Mouse (Mus musculus): ENCODE measurements around the gene Prss36. TPM values are rescaled to one million over a fixed set of nuclear protein-coding genes. Genes with fewer than 3 reads are reported as not detected.

Gene Prss36
- total and polyA plus RNA-seq, 3 experiments: 1.7 to 5.1 TPM; not detected in 1

- peaks cover 14 to 32% of the 10 kb centered on the region in 2 experiments; a peak in 3 of 4 replicates for H3K36me3 ChIP-seq (ENCODE audit: control insufficient read depth in 1 of 2, insufficient read depth in 2 of 2, low read length in 2 of 2)
- no peaks in the 10 kb centered on the region for H3K9me3 ChIP-seq (replicated peaks; ENCODE audit: insufficient read depth, low read length)
- H3K79me2 ChIP-seq (ENCODE audit: control insufficient read depth, insufficient read depth, low read length, poor library complexity): peaks cover 19% of the 10 kb centered on the region
- no peak for TF ChIP-seq CHD2 (IDR thresholded peaks at IDR 0.05; ENCODE audit: low read length)
- peaks cover 16 to 31% of the 10 kb centered on the region in 2 experiments for H3K4me1 ChIP-seq (ENCODE audit: control insufficient read depth in 1 of 2, insufficient read depth in 2 of 2, low read length in 2 of 2)
- no peak for DNase-seq (ENCODE audit: low read depth, low spot score)
- H3K27ac ChIP-seq (ENCODE audit: control insufficient read depth, low read depth, low read length): no peak overlapping the region
- no peak overlapping the region for H3K4me3 ChIP-seq (ENCODE audit: control insufficient read depth in 1 of 2, insufficient read depth in 1 of 2, low read depth in 2 of 2, low read length in 2 of 2)
- H3K9ac ChIP-seq (ENCODE audit: control insufficient read depth, low read depth, low read length, poor library complexity, severe bottlenecking): no peak overlapping the region
- no peaks in the 10 kb centered on the region for H3K27me3 ChIP-seq (ENCODE audit: control insufficient read depth in 1 of 2, insufficient read depth in 2 of 2, low read length in 2 of 2)
These were observed 59.3 kb downstream of the Prss36 start for GRCm38 (mm10) chr7:127887191-127887590.

- H3K4me1 ChIP-seq (ENCODE audit: control insufficient read depth in 1 of 2, insufficient read depth in 2 of 2, low read length in 2 of 2): peaks cover 16 to 31% of the 10 kb centered on the region in 2 experiments
- H3K27me3 ChIP-seq (ENCODE audit: control insufficient read depth in 1 of 2, insufficient read depth in 2 of 2, low read length in 2 of 2): no peaks in the 10 kb centered on the region
- H3K27ac ChIP-seq (ENCODE audit: control insufficient read depth, low read depth, low read length): no peak overlapping the region
- DNase-seq (ENCODE audit: low read depth, low spot score): no peak
- peaks cover 14 to 32% of the 10 kb centered on the region in 2 experiments; a peak in 3 of 4 replicates for H3K36me3 ChIP-seq (ENCODE audit: control insufficient read depth in 1 of 2, insufficient read depth in 2 of 2, low read length in 2 of 2)
- no peak overlapping the region for H3K9ac ChIP-seq (ENCODE audit: control insufficient read depth, low read depth, low read length, poor library complexity, severe bottlenecking)
- no peak overlapping the region for H3K4me3 ChIP-seq (ENCODE audit: control insufficient read depth in 1 of 2, insufficient read depth in 1 of 2, low read depth in 2 of 2, low read length in 2 of 2)
- H3K9me3 ChIP-seq (replicated peaks; ENCODE audit: insufficient read depth, low read length): no peaks in the 10 kb centered on the region
- H3K79me2 ChIP-seq (ENCODE audit: control insufficient read depth, insufficient read depth, low read length, poor library complexity): peaks cover 22% of the 10 kb centered on the region
- TF ChIP-seq GABPA (IDR thresholded peaks at IDR 0.05; ENCODE audit: low read depth, low read length) (no peak), KAT2A (conservative IDR thresholded peaks at IDR 0.05; ENCODE audit: low read depth, low read length) (no peak), POLR2AphosphoS5 (IDR thresholded peaks at IDR 0.05; ENCODE audit: borderline replicate concordance, low read depth, low read length) (no peak), TCF12 (IDR thresholded peaks at IDR 0.05; ENCODE audit: low read depth, low read length) (no peak), CHD2 (IDR thresholded peaks at IDR 0.05; ENCODE audit: low read length) (no peak), ZKSCAN1 (IDR thresholded peaks at IDR 0.05; ENCODE audit: low read depth, low read length) (no peak), ETS1 (IDR thresholded peaks at IDR 0.05; ENCODE audit: low read depth, low read length) (no peak), CTCF (IDR thresholded peaks at IDR 0.05 in 2 of 3, conservative IDR thresholded peaks at IDR 0.05 in 1 of 3; ENCODE audit: control insufficient read depth in 1 of 3, insufficient read depth in 1 of 3, low read depth in 2 of 3, low read length in 3 of 3, poor library complexity in 1 of 3, severe bottlenecking in 1 of 3) (no peak)
These were observed 60.0 kb downstream of the Prss36 start for GRCm38 (mm10) chr7:127886551-127886950.

GRCm38 (mm10) chr7:127885951-127886350 lies 60.6 kb downstream of the Prss36 start:
- no peak overlapping the region for H3K4me3 ChIP-seq (ENCODE audit: control insufficient read depth in 1 of 2, insufficient read depth in 1 of 2, low read depth in 2 of 2, low read length in 2 of 2)
- H3K27me3 ChIP-seq (ENCODE audit: control insufficient read depth in 1 of 2, insufficient read depth in 2 of 2, low read length in 2 of 2): no peaks in the 10 kb centered on the region
- H3K36me3 ChIP-seq (ENCODE audit: control insufficient read depth in 1 of 2, insufficient read depth in 2 of 2, low read length in 2 of 2): peaks cover 14 to 32% of the 10 kb centered on the region in 2 experiments; a peak in 3 of 4 replicates
- H3K9ac ChIP-seq (ENCODE audit: control insufficient read depth, low read depth, low read length, poor library complexity, severe bottlenecking): no peak overlapping the region
- peaks cover 16 to 31% of the 10 kb centered on the region in 2 experiments for H3K4me1 ChIP-seq (ENCODE audit: control insufficient read depth in 1 of 2, insufficient read depth in 2 of 2, low read length in 2 of 2)
- peaks cover 28% of the 10 kb centered on the region for H3K79me2 ChIP-seq (ENCODE audit: control insufficient read depth, insufficient read depth, low read length, poor library complexity)
- no peak overlapping the region for H3K27ac ChIP-seq (ENCODE audit: control insufficient read depth, low read depth, low read length)
- DNase-seq (ENCODE audit: low read depth, low spot score): no peak
- TF ChIP-seq EP300 (IDR thresholded peaks at IDR 0.05; ENCODE audit: low read depth in 1 of 2, low read length in 2 of 2) (no peak), MXI1 (IDR thresholded peaks at IDR 0.05; ENCODE audit: low read depth, low read length) (no peak), JUND (IDR thresholded peaks at IDR 0.05; ENCODE audit: low read depth, low read length) (no peak), USF1 (IDR thresholded peaks at IDR 0.05; ENCODE audit: low read depth, low read length) (no peak), UBTF (IDR thresholded peaks at IDR 0.05; ENCODE audit: borderline replicate concordance, insufficient read depth, low read depth, low read length) (no peak), HCFC1 (IDR thresholded peaks at IDR 0.05; ENCODE audit: low read depth, low read length) (no peak), NRF1 (IDR thresholded peaks at IDR 0.05; ENCODE audit: insufficient read depth, low read depth, low read length, poor library complexity, severe bottlenecking) (no peak), RAD21 (IDR thresholded peaks at IDR 0.05; ENCODE audit: low read depth, low read length) (no peak), SIN3A (IDR thresholded peaks at IDR 0.05; ENCODE audit: low read length) (no peak), TCF12 (IDR thresholded peaks at IDR 0.05; ENCODE audit: low read depth, low read length) (no peak), ELF1 (IDR thresholded peaks at IDR 0.05; ENCODE audit: low read depth, low read length) (no peak), MAX (IDR thresholded peaks at IDR 0.05; ENCODE audit: low read length) (no peak), CTCF (IDR thresholded peaks at IDR 0.05 in 2 of 3, conservative IDR thresholded peaks at IDR 0.05 in 1 of 3; ENCODE audit: control insufficient read depth in 1 of 3, insufficient read depth in 1 of 3, low read depth in 2 of 3, low read length in 3 of 3, poor library complexity in 1 of 3, severe bottlenecking in 1 of 3) (no peak), ZKSCAN1 (IDR thresholded peaks at IDR 0.05; ENCODE audit: low read depth, low read length) (no peak), RCOR1 (IDR thresholded peaks at IDR 0.05; ENCODE audit: low read depth, low read length) (no peak), KAT2A (conservative IDR thresholded peaks at IDR 0.05; ENCODE audit: low read depth, low read length) (no peak), CHD1 (IDR thresholded peaks at IDR 0.05; ENCODE audit: low read depth, low read length) (no peak)
- no peaks in the 10 kb centered on the region for H3K9me3 ChIP-seq (replicated peaks; ENCODE audit: insufficient read depth, low read length)

All from MEL (cell line).